Mouse (Mus musculus) liver, embryonic 14.5 days (tissue): ENCODE data around the gene Map1lc3b.

Experiments
- CTCF ChIP-seq: IDR thresholded peaks from 2 replicates; pipeline ENCODE4 v1.5.1; 2016; ENCODE audit warnings: antibody characterized with exemption, low read depth, control low read depth
- EP300 ChIP-seq: IDR thresholded peaks from 2 replicates; pipeline ENCODE4 v1.6.1; 2016; ENCODE audit warnings: antibody characterized with exemption, low read depth

GRCm38 (mm10) chr8:121635534-121635933, 45.4 kb downstream of the Map1lc3b start:
- TF ChIP-seq CTCF (no peak), EP300 (no peak)
